ENCODE assay signal across 10 mouse cellular contexts in genomic region chr2:60922351-60922750, GRCm38 (mm10). TPM values are rescaled to one million over a fixed set of nuclear protein-coding genes. Genes with fewer than 3 reads are reported as not detected.
A peak's percentile ranks its signal among the peaks of the same experiment; 100 is the strongest.
DNase-seq lines count a peak whose midpoint lies in the region; ATAC-seq and TF ChIP-seq lines count a peak whose summit lies in the region.
"Had no signal": no experiment of that assay in that cellular context is flagged by ENCODE, and none has a peak within 500 bp of the region (broad histone marks: within the 10 kb centered on the region; RNA-seq: fewer than 3 reads in every experiment).

No protein-coding gene starts in this region.

- ATAC-seq in heart, postnatal 0 days (ENCODE audit: insufficient read depth, low read depth): peak; percentile 77
- ATAC-seq in midbrain, embryonic 14.5 days (ENCODE audit: low FRiP score, low TSS enrichment): no peak

- DNase-seq in cerebellum, postnatal 10 days: peak; percentile 13 to 19
- no peak for DNase-seq in cerebellum, adult 11 months
- DNase-seq in heart, postnatal 0 days (ENCODE audit: low spot score): peak; percentile 71
- DNase-seq in limb, embryonic 10.5 days (ENCODE audit: low spot score): no peak
- no peak for DNase-seq in layer of hippocampus, postnatal 14 days (ENCODE audit: low spot score in 2 of 2)
- DNase-seq in midbrain, embryonic 14.5 days: no peak
- no peak for DNase-seq in left cerebral cortex, postnatal 4 days
- DNase-seq: liver, embryonic 13.5 days had no signal

- no peaks in the 10 kb centered on the region for H3K36me3 ChIP-seq in heart, postnatal 0 days (replicated peaks; ENCODE audit: control insufficient read depth, insufficient read depth, low read length)
- no peaks in the 10 kb centered on the region for H3K36me3 ChIP-seq in limb, embryonic 10.5 days
- no peaks in the 10 kb centered on the region for H3K36me3 ChIP-seq in midbrain, embryonic 14.5 days (ENCODE audit: control insufficient read depth, insufficient read depth, low read length)
- H3K36me3 ChIP-seq: liver, embryonic 13.5 days had no signal

- WGBS in heart, postnatal 0 days: 37% methylated on average over 5 of the region's 5 CpGs
- 77% methylated on average over 5 of the region's 5 CpGs for WGBS in limb, embryonic 10.5 days
- 70% methylated on average over 5 of the region's 5 CpGs for WGBS in midbrain, embryonic 14.5 days

- H3K9me3 ChIP-seq in heart, postnatal 0 days (replicated peaks; ENCODE audit: control insufficient read depth, low read length): no peaks in the 10 kb centered on the region
- H3K9me3 ChIP-seq in limb, embryonic 10.5 days (replicated peaks): no peaks in the 10 kb centered on the region
- H3K9me3 ChIP-seq in midbrain, embryonic 14.5 days (ENCODE audit: control insufficient read depth, low read length): no peaks in the 10 kb centered on the region
- H3K9me3 ChIP-seq: liver, embryonic 13.5 days had no signal

- H3K9ac ChIP-seq in heart, postnatal 0 days (replicated peaks; ENCODE audit: low read depth, low read length): no peak overlapping the region
- no peak overlapping the region for H3K9ac ChIP-seq in midbrain, embryonic 14.5 days (replicated peaks; ENCODE audit: low read length)
- H3K9ac ChIP-seq: liver, embryonic 13.5 days had no signal

- H3K27ac ChIP-seq in brown adipose tissue, adult 24 weeks (replicated peaks; ENCODE audit: low read depth, low read length): peak overlapping the region; percentile 86
- H3K27ac ChIP-seq in heart, postnatal 0 days (ENCODE audit: low read depth): peak overlapping the region; percentile 85
- H3K27ac ChIP-seq in limb, embryonic 10.5 days: peak overlapping the region; percentile 44; the same call in 1 of the 2 replicates
- H3K27ac ChIP-seq in midbrain, embryonic 14.5 days (replicated peaks; ENCODE audit: low read depth, low read length): no peak overlapping the region
- H3K27ac ChIP-seq: liver, embryonic 13.5 days had no signal

- intact Hi-C loops in left cerebral cortex, postnatal 4 days (cut with DNase I): no loop called here

- TF ChIP-seq EP300 in heart, postnatal 0 days (IDR thresholded peaks at IDR 0.05; ENCODE audit: low read depth): no peak

- H3K27me3 ChIP-seq in heart, postnatal 0 days (ENCODE audit: control insufficient read depth, insufficient read depth, low read length): no peaks in the 10 kb centered on the region
- no peaks in the 10 kb centered on the region for H3K27me3 ChIP-seq in limb, embryonic 10.5 days (ENCODE audit: low read depth, poor library complexity, severe bottlenecking)
- no peaks in the 10 kb centered on the region for H3K27me3 ChIP-seq in midbrain, embryonic 14.5 days (ENCODE audit: control insufficient read depth, insufficient read depth, low read length)
- H3K27me3 ChIP-seq: liver, embryonic 13.5 days; Patski had no signal

- TF ChIP-seq CTCF in heart, postnatal 0 days (IDR thresholded peaks at IDR 0.05; ENCODE audit: low read depth): no peak

- no peak overlapping the region for H3K4me2 ChIP-seq in heart, postnatal 0 days (ENCODE audit: low read depth, low read length)
- H3K4me2 ChIP-seq in midbrain, embryonic 14.5 days (ENCODE audit: low read length): no peak overlapping the region
- H3K4me2 ChIP-seq: liver, embryonic 13.5 days had no signal

- no peak overlapping the region for H3K4me3 ChIP-seq in brown adipose tissue, adult 24 weeks (ENCODE audit: insufficient read depth, low read depth, low read length)
- no peak overlapping the region for H3K4me3 ChIP-seq in heart, postnatal 0 days (ENCODE audit: low read depth, low read length)
- H3K4me3 ChIP-seq in limb, embryonic 10.5 days: no peak overlapping the region
- no peak overlapping the region for H3K4me3 ChIP-seq in midbrain, embryonic 14.5 days (replicated peaks; ENCODE audit: low read depth, low read length)
- H3K4me3 ChIP-seq: liver, embryonic 13.5 days had no signal

- peaks cover 41% of the 10 kb centered on the region for H3K4me1 ChIP-seq in brown adipose tissue, adult 24 weeks (ENCODE audit: control insufficient read depth, insufficient read depth, insufficient read length, low read length)
- peaks cover 56% of the 10 kb centered on the region for H3K4me1 ChIP-seq in heart, postnatal 0 days (ENCODE audit: control insufficient read depth, insufficient read depth)
- H3K4me1 ChIP-seq in limb, embryonic 10.5 days: peaks cover 43% of the 10 kb centered on the region
- H3K4me1 ChIP-seq in midbrain, embryonic 14.5 days (ENCODE audit: control insufficient read depth, insufficient read depth, low read length): no peaks in the 10 kb centered on the region

RNA-seq across cellular contexts. Expression of gene Rbms1, which starts 40.6 kb away (rescaled TPM):
- 35.1 and 50.4 TPM in 2 replicates for polyA plus RNA-seq in brown adipose tissue, adult 24 weeks (2012; ENCODE audit: insufficient read depth, insufficient read length, missing spikeins)
- 56.2 and 84.1 TPM in 2 replicates for total RNA-seq in heart, postnatal 0 days (2014; rRNA removed; ENCODE audit: low replicate concordance)
- polyA plus RNA-seq in heart, postnatal 0 days (2015; fragmentation: Nextera tagmentation; extraction: Ambion mirVana): 52.8 and 55.6 TPM in 2 replicates
- polyA plus RNA-seq in limb, embryonic 10.5 days (2016; fragmentation: Nextera tagmentation; extraction: Ambion mirVana): 118 and 124 TPM in 2 replicates
- 10 to 100 TPM; 17.9 to 19.1 TPM for total RNA-seq in layer of hippocampus, postnatal 14 days (2021)
- 41.1 and 44.4 TPM in 2 replicates for polyA plus RNA-seq in midbrain, embryonic 14.5 days (2014; fragmentation: Nextera tagmentation; extraction: Ambion mirVana)
- 10 to 100 TPM; 36.7 to 51.8 TPM for total RNA-seq in left cerebral cortex, postnatal 4 days (2021)

Comparison
In these comparisons a context has a peak if more than half of its experiments do, and no peak if none do; other contexts are left out.
1. DNase-seq: peak in cerebellum, postnatal 10 days (2 of 2) and heart, postnatal 0 days (single experiment); none in cerebellum, adult 11 months (single experiment), limb, embryonic 10.5 days (single experiment), layer of hippocampus, postnatal 14 days (0 of 2), midbrain, embryonic 14.5 days (single experiment) and left cerebral cortex, postnatal 4 days (single experiment).